Mouse (Mus musculus) heart, adult 11 months (tissue): ENCODE measurements at regions not wholly inside any gene's neighbourhood (a gene's known extent, or its start where the extent isn't known, plus 50 kb on each side); places are given as distances from the start of the nearest gene placed in this dataset.

Experiments used
- DNase-seq: peaks from one replicate; pipeline ENCODE4 v3.0.0; 2022

DNA sequence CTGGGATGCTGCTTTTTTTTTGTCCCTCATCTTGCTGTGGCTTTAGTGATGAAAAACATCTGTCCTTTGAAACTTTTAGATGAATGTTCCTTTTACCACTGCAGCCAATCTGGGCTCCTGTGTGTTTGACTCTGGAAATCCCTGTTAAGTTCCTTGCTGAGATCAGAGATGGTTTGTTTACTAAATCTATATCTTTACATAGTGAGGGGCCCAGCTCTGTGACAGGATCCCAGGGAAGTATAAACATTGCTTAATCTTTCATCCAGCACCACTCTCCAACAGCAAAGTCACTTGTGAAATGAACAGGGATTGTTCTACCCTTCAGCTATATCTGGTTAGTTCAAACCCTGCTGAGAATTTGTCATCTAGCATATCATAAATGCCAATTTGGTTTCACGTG lies 501.8 kb downstream of the Fat4 start:
- DNase-seq = no peak

GRCm38 (mm10) chr3:39390442-39390841 lies 503.7 kb downstream of the Fat4 start:
- no peak for DNase-seq

- no peak for DNase-seq
These were observed 505.3 kb downstream of the Fat4 start for GRCm38 (mm10) chr3:39392053-39392452.

DNA sequence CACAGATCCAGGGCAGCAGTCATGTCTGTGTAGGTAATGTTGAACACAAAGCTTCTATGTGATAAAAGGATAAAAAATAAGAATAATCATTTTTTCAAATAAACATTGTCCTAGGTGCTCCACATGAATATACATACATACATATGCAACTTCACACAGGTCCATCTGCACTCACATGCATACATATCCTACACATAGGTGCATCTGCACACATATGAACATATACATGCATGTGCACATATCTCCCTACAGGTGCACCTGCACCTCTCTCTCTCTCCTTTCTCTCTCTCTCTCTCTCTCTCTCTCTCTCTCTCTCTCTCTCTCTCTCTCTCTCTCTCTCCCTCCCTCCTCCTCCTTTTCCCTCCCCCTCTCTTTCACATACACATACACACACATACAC lies 509.9 kb downstream of the Fat4 start:
- no peak for DNase-seq

- no peak for DNase-seq
These were observed 510.5 kb downstream of the Fat4 start for GRCm38 (mm10) chr3:39397255-39397654.

GRCm38 (mm10) chr3:39397677-39398076 lies 510.9 kb downstream of the Fat4 start:
- DNase-seq = no peak

DNA sequence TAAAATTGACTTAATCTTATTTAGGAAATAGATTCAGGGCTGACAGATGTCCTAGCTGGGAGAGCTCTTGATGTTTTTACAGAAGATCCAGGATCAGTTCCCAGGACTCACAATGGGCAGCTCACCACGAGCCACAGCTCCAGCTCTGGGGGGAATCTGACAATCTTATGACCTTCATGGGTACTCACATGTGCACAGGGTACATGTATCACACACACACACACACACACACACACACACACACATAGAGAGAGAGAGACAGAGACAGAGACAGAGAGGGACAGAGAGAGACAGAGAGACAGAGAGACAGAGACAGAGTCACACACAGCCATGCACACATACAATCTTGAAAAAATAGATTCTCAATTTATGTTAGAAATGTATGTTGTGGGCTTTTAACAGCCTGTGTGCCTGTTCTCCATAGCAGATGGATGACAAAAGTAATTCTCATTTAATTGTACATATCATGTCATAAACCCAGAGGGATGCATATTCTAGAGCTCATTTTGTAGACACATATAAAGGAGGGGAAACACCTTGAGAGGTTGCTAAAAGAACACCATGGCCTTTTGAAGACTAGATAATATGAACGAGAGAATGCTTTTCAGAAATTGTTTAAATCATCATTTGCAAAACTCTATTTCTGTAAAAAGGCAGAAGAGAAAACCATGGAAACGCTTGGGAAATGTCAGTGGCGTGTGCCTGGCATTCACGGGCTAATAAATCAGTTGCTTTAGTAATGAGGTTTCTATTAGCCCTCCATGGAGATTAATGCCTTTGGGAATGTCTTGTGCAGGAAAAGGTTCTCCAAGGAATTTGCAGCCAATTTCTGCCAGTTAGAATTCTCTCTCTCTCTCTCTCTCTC lies 538.3 kb downstream of the Fat4 start:
- DNase-seq = no peak

- no peak for DNase-seq
These were observed 538.9 kb downstream of the Fat4 start for GRCm38 (mm10) chr3:39425643-39426016.

DNA sequence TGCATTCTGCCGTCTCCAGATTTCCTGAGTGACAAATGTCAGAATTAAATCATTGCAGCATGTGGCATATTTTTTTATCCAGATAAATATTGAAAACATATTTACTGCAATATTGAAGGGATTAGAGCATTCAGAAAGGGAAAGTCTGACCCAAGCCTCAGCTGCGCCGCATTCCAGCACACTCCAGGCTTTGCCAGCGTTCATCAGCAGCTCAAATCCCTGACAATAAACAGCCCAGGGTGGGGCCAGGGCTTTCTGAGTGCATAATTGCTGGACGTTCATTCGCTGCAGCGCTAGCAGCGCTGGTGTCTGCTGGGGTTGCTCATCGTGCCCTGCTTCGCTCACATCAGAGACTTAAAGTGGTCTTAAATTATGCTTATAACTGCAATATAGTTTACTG lies 556.6 kb downstream of the Fat4 start:
- DNase-seq = no peak

- DNase-seq = no peak
These were observed 568.9 kb downstream of the Fat4 start for GRCm38 (mm10) chr3:39455650-39456049.

DNA sequence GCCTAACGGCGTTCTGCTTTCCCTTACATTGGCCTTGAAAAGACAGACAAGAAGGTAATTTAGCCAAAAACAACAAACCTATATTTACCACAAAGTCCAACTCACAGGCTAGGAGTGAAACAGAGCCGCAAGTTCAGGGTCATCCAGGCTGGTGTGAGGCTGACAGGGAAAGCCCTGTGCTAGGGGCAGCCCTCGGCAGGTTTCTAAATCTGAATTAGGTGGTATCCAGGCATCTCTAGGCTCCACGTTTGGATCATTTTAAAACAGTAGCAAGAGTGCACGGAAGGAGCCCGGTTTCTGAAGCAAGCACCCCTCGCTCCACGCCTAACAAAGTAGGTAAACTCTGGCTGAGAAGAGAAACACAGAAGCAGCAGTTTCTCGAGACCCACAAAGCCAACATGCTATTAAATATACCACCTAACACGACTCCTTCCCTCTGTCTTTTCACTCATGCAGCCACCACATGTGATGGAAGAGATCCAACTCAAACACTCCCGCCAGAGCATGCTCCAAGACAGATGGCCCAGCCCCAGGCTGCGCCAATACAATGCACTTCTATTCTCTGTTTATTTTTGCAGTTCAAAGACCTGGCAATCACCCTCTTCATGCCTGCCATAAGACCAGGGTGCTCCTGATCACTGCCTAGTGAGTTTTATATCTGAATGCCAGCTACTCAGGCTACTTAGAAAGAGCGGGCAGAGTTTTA lies 573.6 kb downstream of the Fat4 start:
- no peak for DNase-seq

GRCm38 (mm10) chr3:39461561-39461960 lies 574.8 kb downstream of the Fat4 start:
- DNase-seq = no peak

- DNase-seq = no peak
These were observed 579.1 kb downstream of the Fat4 start for GRCm38 (mm10) chr3:39465811-39466210.

DNA sequence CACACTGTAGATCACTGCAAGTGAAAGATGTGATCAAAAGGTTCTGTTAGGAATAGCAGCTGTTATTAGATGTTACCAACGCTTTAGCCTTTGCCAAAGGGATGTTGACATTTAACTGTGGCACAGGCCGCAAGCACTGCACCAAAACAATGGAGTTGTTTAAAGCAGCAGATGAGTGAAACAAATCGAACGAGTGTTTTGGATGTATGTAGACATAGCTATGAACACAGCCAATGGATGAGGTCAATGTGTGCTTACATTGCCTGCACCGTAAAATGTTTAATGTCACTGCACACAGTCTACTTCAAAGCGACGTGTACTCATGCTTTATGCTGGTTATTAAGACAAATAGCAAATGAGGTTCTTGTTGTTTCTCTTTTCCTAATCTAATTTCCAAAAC lies 602.7 kb downstream of the Fat4 start:
- no peak for DNase-seq

- no peak for DNase-seq
These were observed 607.6 kb downstream of the Fat4 start for GRCm38 (mm10) chr3:39494363-39494762.

DNA sequence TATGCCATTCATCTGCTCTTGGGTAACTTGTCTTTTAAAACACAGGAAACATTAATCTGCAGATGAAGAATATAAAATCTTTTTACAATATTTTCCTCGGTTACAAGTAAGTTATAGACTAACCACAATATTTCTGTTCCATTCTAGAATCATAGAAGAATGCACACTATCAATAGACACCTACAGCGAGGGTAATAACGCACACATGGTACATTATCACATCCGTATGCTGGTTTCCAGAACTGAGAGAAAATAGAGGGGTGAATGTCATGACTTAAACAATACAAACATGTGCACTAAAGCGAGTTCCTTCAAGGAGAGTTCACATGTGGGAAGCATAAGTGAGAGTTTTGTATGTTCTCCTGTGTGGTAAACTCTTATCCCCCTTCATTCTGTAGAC lies 641.3 kb downstream of the Fat4 start:
- no peak for DNase-seq

GRCm38 (mm10) chr3:39537515-39537914 lies 650.8 kb downstream of the Fat4 start:
- DNase-seq = peak; percentile 82

DNA sequence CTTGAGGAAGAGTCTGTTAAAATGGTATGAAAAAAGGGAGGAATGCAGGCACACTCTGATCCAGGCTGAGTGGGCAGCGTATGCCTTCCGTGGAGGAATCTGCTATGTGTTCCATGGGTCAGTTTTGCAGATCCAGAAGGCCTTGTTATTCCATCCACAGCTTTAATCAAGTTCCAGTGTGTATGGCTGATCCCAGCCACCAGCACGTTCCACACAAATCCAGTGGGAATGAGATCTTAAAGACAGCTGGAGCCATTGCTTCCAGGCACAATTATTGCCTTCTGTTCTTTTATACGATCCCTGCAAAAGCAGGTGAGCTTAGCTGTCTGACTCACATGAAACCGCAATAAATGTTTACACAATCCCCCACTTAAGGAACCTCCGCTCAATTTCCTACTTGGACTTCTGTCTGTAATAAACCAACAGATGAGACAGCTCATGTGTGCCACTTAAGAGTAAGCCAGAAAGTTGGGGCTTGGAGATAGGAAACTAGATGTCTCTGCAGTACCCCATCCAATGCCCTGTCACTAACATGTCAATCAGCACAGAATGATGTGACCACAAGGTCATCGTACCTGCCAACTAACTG lies 653.9 kb downstream of the Fat4 start:
- DNase-seq = no peak

GRCm38 (mm10) chr3:39559460-39560041 lies 672.8 kb downstream of the Fat4 start:
- DNase-seq = peak; percentile 61

DNA sequence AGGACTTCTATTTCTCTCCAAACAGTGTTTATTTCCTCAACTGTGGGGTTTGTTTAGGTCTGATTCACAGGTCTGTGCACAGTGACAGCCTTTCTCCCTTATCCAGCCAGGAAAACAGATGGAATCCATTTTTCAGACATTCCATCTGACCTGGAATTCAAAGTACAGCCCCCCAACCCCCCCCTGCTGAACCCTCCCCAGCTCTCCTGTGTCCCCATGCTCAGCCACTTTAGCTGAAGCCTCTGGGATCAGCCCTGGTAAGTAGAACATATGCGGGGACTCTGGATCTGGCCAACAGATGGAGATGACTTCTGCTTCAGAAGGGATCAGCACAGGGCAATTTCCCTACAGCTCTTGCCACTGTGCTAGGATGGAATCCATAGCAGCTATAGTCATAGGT lies 674.2 kb downstream of the Fat4 start:
- no peak for DNase-seq

DNA sequence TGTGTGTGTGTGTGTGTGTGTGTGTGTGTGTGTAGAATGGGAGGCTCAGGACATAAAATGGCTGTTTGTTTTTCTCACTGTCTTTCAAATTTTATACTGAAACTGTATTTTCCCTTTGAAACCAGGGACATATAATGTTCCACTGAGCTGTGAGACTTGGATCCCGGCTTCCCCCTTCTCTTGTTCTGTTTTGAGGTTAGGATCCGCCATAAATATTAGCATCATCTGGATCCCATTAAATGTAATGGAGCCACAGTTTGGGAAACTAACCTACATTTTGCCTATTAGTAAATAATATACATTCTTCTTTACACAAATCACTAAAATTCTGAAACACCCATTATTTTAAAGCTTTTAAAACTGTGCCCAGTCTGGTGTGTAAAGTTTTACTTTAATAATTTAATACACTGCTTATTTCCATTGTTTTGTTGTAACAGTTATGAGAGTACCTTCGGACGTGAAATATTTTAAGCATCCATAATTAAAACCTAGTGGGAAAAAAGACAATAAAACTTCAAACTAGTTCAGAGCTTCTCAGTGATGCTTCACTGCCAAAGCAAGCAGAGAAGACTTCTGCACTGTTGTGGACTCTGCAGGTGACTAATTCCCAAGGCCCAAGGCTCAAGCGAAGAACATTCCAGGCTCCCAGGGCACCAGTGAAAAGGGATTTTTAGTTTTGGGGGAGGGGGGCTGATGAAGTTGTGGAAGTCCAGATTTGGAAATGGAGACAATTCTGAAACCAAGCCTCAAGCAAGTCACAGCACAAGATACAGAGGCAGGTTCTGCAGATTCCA lies 684.9 kb downstream of the Fat4 start:
- no peak for DNase-seq

- DNase-seq = no peak
These were observed 688.5 kb downstream of the Fat4 start for GRCm38 (mm10) chr3:39575200-39575599.

GRCm38 (mm10) chr3:39591312-39591711 lies 704.6 kb downstream of the Fat4 start:
- no peak for DNase-seq
